Mouse (Mus musculus) stomach, embryonic 16.5 days (tissue): Measurements from ENCODE around the gene Odaph. TPM values are rescaled to one million over a fixed set of nuclear protein-coding genes. Genes with fewer than 3 reads are reported as not detected.

ENCODE experiments used
- ATAC-seq: fragments of 200-750 bp; cut with Nextera tagmentation; 2 replicates; pipeline ENCODE4 v1.8.0; 2017; ENCODE audit warnings: moderate number of reproducible peaks, moderate TSS enrichment; ENCODE audit not compliant: insufficient read depth, low FRiP score
- H3K27ac ChIP-seq: fragments of 300-500 bp; sonication (generic); 2 replicates; pipeline ENCODE4 v1.5.1; 2014; ENCODE audit warnings: low read length
- H3K27me3 ChIP-seq: fragments of 300-500 bp; sonication (generic); 2 replicates; pipeline ENCODE4 v1.6.1; 2014; ENCODE audit warnings: low read length, control low read depth, mixed read lengths; ENCODE audit not compliant: control insufficient read depth, insufficient read depth
- H3K36me3 ChIP-seq: fragments of 300-500 bp; sonication (generic); 2 replicates; pipeline ENCODE4 v1.6.1; 2014; ENCODE audit warnings: low read length; ENCODE audit not compliant: control insufficient read depth, insufficient read depth
- H3K4me1 ChIP-seq: fragments of 300-500 bp; sonication (generic); 2 replicates; pipeline ENCODE4 v1.6.1; 2014; ENCODE audit warnings: low read length, control low read depth, mixed read lengths; ENCODE audit not compliant: control insufficient read depth, insufficient read depth
- H3K4me2 ChIP-seq: fragments of 300-500 bp; sonication (generic); 2 replicates; pipeline ENCODE4 v1.6.1; 2014; ENCODE audit warnings: low read depth, low read length, mixed read lengths
- H3K4me3 ChIP-seq: fragments of 300-500 bp; sonication (generic); replicated peaks from 2 replicates; pipeline ENCODE4 v1.5.1; 2014; ENCODE audit warnings: mild to moderate bottlenecking, low read length
- H3K9ac ChIP-seq: fragments of 300-500 bp; sonication (generic); 2 replicates; pipeline ENCODE4 v1.6.1; 2014; ENCODE audit warnings: low read length
- H3K9me3 ChIP-seq: fragments of 300-500 bp; sonication (generic); replicated peaks from 2 replicates; pipeline ENCODE4 v1.6.1; 2016; ENCODE audit warnings: low read length, control low read depth; ENCODE audit not compliant: control insufficient read depth
- WGBS: fragments of 180-500 bp; shearing (Covaris S2); extraction: QIAGEN DNeasy Blood & Tissue Kit; methylation state at CpG from one replicate; pipeline ENCODE4 v1.1.7; 2014; 5-methylcytosine and 5-hydroxymethylcytosine counted together
- polyA plus RNA-seq: library from polyadenylated mRNA; unstranded; fragments of >200 nt; fragmentation: Nextera tagmentation; extraction: Ambion mirVana; gene quantifications from 2 replicates; pipeline ENCODE4 v1.2.1, GENCODE M21; 2015

Gene Odaph
- polyA plus RNA-seq, 1 experiment from 2014 or later, result 0.54 TPM

DNA sequence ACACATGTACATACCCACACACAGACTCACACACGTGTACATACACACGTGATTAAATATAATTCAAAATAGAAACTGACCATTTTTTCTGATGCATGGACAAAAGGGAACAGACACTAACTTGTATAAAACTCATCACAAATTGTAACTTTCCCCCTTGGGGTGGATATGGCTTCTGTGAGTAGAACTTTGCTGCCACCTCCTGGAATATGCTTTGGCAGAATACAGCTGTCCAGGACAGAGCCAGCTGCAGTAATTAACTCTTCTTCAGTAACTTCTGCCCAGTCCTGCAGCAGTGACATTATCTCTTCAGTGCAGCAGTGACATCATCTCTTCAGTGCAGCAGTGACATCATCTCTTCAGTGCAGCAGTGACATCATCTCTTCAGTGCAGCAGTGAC lies 15.7 kb downstream of the Odaph start:
- H3K9ac ChIP-seq, result no peak overlapping the region
- no peaks in the 10 kb centered on the region for H3K36me3 ChIP-seq
- H3K27ac ChIP-seq, result no peak overlapping the region
- no peak overlapping the region for H3K4me3 ChIP-seq
- H3K4me2 ChIP-seq, result no peak overlapping the region
- H3K4me1 ChIP-seq, result no peaks in the 10 kb centered on the region
- H3K9me3 ChIP-seq, result peaks cover 10% of the 10 kb centered on the region
- H3K27me3 ChIP-seq, result no peaks in the 10 kb centered on the region
- WGBS, result 48% methylated on average over 2 of the region's 2 CpGs
- no peak for ATAC-seq

DNA sequence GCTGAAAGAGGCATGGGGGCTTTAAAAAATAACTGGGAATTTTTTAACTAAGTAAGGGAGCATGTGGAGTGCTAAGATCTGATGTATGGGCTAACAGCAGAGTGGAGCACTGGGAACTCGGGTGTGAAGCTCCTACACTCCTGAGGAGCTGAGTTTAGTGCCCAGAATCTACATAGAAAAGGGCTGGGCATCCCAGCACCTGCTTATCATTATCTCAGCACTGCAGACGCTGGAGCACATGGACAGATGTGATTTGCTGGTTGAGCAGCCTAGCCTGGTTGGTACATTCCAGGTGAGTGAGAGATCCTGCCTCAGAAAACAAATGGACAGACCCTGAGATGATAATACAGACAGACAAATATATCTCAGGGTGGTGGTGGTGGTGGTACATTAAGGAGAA lies 22.6 kb downstream of the Odaph start:
- H3K4me2 ChIP-seq, result no peak overlapping the region
- no peak overlapping the region for H3K27ac ChIP-seq
- no peak for ATAC-seq
- H3K9me3 ChIP-seq, result no peaks in the 10 kb centered on the region
- H3K4me1 ChIP-seq, result no peaks in the 10 kb centered on the region
- no peaks in the 10 kb centered on the region for H3K27me3 ChIP-seq
- no peak overlapping the region for H3K4me3 ChIP-seq
- WGBS, result 25% methylated on average over 2 of the region's 2 CpGs
- H3K9ac ChIP-seq, result no peak overlapping the region
- H3K36me3 ChIP-seq, result no peaks in the 10 kb centered on the region

DNA sequence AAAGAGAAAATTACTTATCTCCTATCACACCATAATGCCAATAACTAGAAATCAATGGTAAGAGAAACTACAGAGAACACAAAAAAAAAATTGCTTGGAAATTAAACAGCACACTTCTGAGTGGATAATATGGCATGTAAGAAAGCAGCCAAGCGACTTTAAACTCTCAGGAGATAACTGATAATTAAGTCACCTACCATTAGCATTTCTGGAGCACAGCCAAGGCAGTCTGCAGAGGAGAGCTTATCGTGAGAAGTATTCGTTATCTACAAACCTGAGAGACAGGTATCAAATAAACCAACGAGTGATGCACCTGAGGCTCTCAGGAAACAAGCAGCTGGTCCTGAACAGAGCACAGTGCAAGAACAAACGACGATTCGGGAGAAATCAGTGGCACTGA lies 24.5 kb downstream of the Odaph start:
- Histone ChIP-seq H3K9ac (no peak overlapping the region), H3K27me3 (no peaks in the 10 kb centered on the region), H3K4me3 (no peak overlapping the region), H3K36me3 (no peaks in the 10 kb centered on the region), H3K9me3 (no peaks in the 10 kb centered on the region), H3K27ac (no peak overlapping the region), H3K4me1 (no peaks in the 10 kb centered on the region), H3K4me2 (no peak overlapping the region)
- 51% methylated on average over 7 of the region's 7 CpGs for WGBS
- no peak for ATAC-seq

DNA sequence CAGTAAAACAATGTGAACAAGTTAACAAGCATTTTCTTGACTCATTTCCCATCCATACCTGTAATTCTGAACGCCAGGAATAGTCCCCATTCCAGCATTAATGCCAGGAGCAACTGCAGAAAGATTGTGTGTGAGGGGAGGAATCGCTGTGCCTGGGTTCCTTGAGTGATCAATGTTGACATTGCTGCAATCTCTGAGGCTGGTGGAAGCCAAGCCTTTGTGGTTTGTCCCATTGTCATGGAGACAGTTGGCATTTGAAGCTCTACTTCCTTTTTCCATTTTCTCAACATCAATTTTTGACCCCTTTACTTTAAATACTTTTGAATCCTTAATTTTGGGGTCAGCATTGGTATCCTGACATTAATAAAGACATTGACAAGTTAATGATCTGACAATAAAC lies 32.7 kb downstream of the Odaph start:
- 49% methylated on average over 2 of the region's 2 CpGs for WGBS

DNA sequence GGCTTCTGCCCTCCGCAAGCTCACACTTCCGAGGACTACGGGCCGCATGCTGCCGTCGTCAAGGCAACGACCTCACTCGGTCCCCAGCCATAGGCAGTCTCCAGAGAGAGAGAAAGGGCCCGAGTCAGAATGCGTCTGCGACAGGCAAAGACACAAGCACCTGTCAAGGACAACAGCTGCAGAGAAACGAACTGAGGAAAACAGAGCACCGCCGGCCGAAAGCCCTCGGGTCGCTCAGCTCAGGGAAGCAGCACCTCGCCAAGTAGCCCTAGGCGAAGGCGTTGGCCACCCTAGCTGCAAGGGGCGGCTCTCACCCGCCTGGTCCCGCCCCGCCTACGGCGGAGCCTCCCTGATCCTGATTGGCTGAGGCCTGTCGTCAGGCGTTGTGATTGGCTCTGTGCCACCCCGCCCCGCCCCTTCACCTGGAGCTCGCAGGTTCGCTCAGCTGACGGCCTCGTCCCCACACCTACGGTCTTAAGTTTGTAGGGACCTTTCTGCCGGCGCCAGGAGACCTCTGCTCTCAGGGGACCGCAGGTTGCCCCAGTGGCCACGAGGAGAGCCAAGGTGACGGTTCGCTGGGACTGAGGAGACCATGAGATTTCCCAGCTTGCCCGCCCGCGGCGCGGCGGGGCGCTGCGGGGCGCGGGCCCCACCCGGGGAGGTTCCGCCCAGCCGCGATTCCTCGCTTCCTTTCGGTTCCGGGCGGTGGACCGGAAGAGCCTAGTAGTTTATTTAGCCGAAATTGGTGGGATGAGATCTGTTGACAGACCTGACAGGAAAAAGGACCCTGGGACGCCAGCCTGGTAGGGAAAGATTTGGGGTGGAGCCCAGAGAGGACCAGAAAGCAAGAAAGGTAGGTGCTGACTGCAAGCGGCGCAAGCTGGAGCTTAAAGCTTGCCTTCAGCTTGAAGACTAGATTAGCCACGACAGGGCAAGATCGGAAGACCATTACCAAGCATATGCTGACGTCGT lies 55.4 kb downstream of the Odaph start:
- Histone ChIP-seq H3K36me3 (no peaks in the 10 kb centered on the region), H3K4me2 (peak overlapping the region; percentile 94), H3K27me3 (no peaks in the 10 kb centered on the region), H3K4me1 (no peaks in the 10 kb centered on the region), H3K4me3 (peak overlapping the region; percentile 83), H3K27ac (peak overlapping the region; percentile 83), H3K9me3 (no peaks in the 10 kb centered on the region), H3K9ac (peak overlapping the region; percentile 83)
- WGBS, result under 1% methylated on average over 68 of the region's 68 CpGs
- ATAC-seq, result peak; percentile 99

More for the DNA sequence above, 32.7 kb downstream of the Odaph start:
- ATAC-seq, result no peak
- H3K4me1 ChIP-seq, result no peaks in the 10 kb centered on the region
- no peak overlapping the region for H3K9ac ChIP-seq
- H3K27me3 ChIP-seq, result no peaks in the 10 kb centered on the region
- H3K4me3 ChIP-seq, result no peak overlapping the region
- no peak overlapping the region for H3K27ac ChIP-seq
- H3K36me3 ChIP-seq, result no peaks in the 10 kb centered on the region
- no peak overlapping the region for H3K4me2 ChIP-seq
- H3K9me3 ChIP-seq, result no peaks in the 10 kb centered on the region

DNA sequence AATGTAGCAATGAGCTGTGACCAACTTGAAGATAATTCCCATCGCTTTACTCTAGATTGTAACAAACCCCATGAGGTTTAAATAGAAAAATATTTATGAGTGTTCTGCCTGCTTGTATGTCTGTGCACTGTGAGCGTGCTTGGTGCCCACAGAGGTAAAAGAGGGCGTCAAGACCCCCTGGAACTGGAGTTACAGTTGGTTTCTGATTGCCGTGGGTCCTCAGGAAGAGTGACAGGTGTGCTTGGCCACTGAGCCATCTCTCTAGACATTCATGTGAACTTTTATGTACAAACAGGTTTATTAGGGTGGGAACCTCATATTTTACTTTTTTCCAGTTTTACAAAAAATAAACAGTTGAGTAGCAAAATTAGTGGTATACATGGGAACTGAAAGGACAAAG lies 56.5 kb downstream of the Odaph start, which contains the start of gene Cdkl2:
Gene Cdkl2, minus strand, starts transcription at position 101 of the 400 bp plus-strand sequence.
- Histone ChIP-seq H3K4me1 (no peaks in the 10 kb centered on the region), H3K36me3 (no peaks in the 10 kb centered on the region), H3K27ac (peak within 1 kb of the TSS; percentile 83), H3K9ac (peak within 1 kb of the TSS; percentile 83), H3K4me3 (peak within 1 kb of the TSS; percentile 83), H3K4me2 (peak within 1 kb of the TSS; percentile 94), H3K9me3 (no peaks in the 10 kb centered on the region), H3K27me3 (no peaks in the 10 kb centered on the region)
- 78% methylated on average over 4 of the region's 4 CpGs for WGBS
- ATAC-seq, result no peak

Other genes with a start within 250 kb of the Odaph start
- gene Rchy1, start 24.4 kb upstream of the Odaph start, polyA plus RNA-seq, result 75.3 and 75.6 TPM in 2 replicates
- 5.0 and 5.8 TPM in 2 replicates for gene Cdkl2, start 56.4 kb downstream of the Odaph start, polyA plus RNA-seq
- 141 and 146 TPM in 2 replicates for gene G3bp2, start 96.2 kb downstream of the Odaph start, polyA plus RNA-seq
- 46.8 and 50.7 TPM in 2 replicates for gene Uso1, start 150.5 kb downstream of the Odaph start, polyA plus RNA-seq
- gene U90926, start 227.9 kb downstream of the Odaph start, polyA plus RNA-seq, result not detected in 2 replicates